Comparison of ENCODE assay signal across 17 mouse cellular contexts in genomic region chr11:98712009-98712408, GRCm38 (mm10). TPM values are rescaled to one million over a fixed set of nuclear protein-coding genes. Genes with fewer than 3 reads are reported as not detected.
A peak's percentile ranks its signal among the peaks of the same experiment; 100 is the strongest.
DNase-seq lines count a peak whose midpoint lies in the region; ATAC-seq and TF ChIP-seq lines count a peak whose summit lies in the region.
"Not testable (repeated sequence)": the region's sequence is repeated elsewhere in the genome, so short reads cannot be mapped to it uniquely, and the experiment has no call there.
"Had no signal": no experiment of that assay in that cellular context is flagged by ENCODE, and none has a peak within 500 bp of the region (broad histone marks: within the 10 kb centered on the region; RNA-seq: fewer than 3 reads in every experiment).

No protein-coding gene starts in this region.

- peak; percentile 34 for TF ChIP-seq CTCF in ES-Bruce4 (IDR thresholded peaks at IDR 0.05; ENCODE audit: low read depth, low read length)
- peak; percentile 46 for TF ChIP-seq CTCF in gastrocnemius, adult 2 months (IDR thresholded peaks at IDR 0.05)
- peak; percentile 49 for TF ChIP-seq CTCF in liver, embryonic 14.5 days (IDR thresholded peaks at IDR 0.05; ENCODE audit: low read depth)

- H3K36me3 ChIP-seq in ES-Bruce4 (ENCODE audit: control insufficient read depth, insufficient read depth, low read length, poor library complexity, severe bottlenecking); splenic B cell, adult 2 months (ENCODE audit: control insufficient read depth, insufficient read depth, low read length, poor library complexity, severe bottlenecking): not testable (repeated sequence)
- peaks cover 33% of the 10 kb centered on the region for H3K36me3 ChIP-seq in liver, embryonic 14.5 days (replicated peaks; ENCODE audit: control insufficient read depth, insufficient read depth, low read depth)
- H3K36me3 ChIP-seq in midbrain, embryonic 13.5 days, result peaks cover 94% of the 10 kb centered on the region

- not testable (repeated sequence) for H3K4me3 ChIP-seq in ES-Bruce4 (ENCODE audit: low read depth, low read length); gastrocnemius, adult 2 months; liver, embryonic 14.5 days (ENCODE audit: insufficient read depth in 1 of 2, low read depth in 2 of 2, low read length in 2 of 2); midbrain, embryonic 13.5 days (replicated peaks)

- not testable (repeated sequence) for H3K9ac ChIP-seq in ES-Bruce4 (ENCODE audit: low read depth, poor library complexity, severe bottlenecking); liver, embryonic 14.5 days (replicated peaks); midbrain, embryonic 13.5 days (replicated peaks)

- TF ChIP-seq EP300 in ES-Bruce4 (IDR thresholded peaks at IDR 0.05; ENCODE audit: insufficient read depth, low read depth, low read length); liver, embryonic 14.5 days (IDR thresholded peaks at IDR 0.05; ENCODE audit: low read depth): not testable (repeated sequence)

- not testable (repeated sequence) for H3K4me1 ChIP-seq in ES-Bruce4 (ENCODE audit: control insufficient read depth, insufficient read depth, low read length); liver, embryonic 14.5 days (replicated peaks; ENCODE audit: control insufficient read depth in 2 of 2, insufficient read depth in 2 of 2, low read length in 1 of 2); midbrain, embryonic 13.5 days (replicated peaks)

- DNase-seq in cerebellum, postnatal 10 days, result peak; percentile 72 to 78
- DNase-seq in gastrocnemius, adult 2 months, result peak; percentile 46
- peak; percentile 69 for DNase-seq in kidney, postnatal 10 days
- DNase-seq in liver, embryonic 14.5 days (ENCODE audit: low read depth in 3 of 3, low spot score in 3 of 3), result not testable (repeated sequence)
- DNase-seq in splenic B cell, adult 2 months (ENCODE audit: low read depth, low spot score), result peak; percentile 41

- H3K27ac ChIP-seq in ES-Bruce4 (ENCODE audit: insufficient read depth, low read length); gastrocnemius, adult 2 months; liver, embryonic 14.5 days: not testable (repeated sequence)
- H3K27ac ChIP-seq in midbrain, embryonic 13.5 days, result 0 out of 2 replicates have a peak overlapping the region, but pooled peaks have one; percentile 21

- not testable (repeated sequence) for H3K9me3 ChIP-seq in ES-Bruce4 (replicated peaks; ENCODE audit: control insufficient read depth, insufficient read depth, low read length, poor library complexity, severe bottlenecking); liver, embryonic 14.5 days (ENCODE audit: control insufficient read depth, low read length); midbrain, embryonic 13.5 days

- ATAC-seq in liver, embryonic 14.5 days (ENCODE audit: insufficient read depth); midbrain, embryonic 13.5 days: not testable (repeated sequence)

- intact Hi-C loops in gastrocnemius, adult 2 months (cut with DNase I), result not testable (repeated sequence)

- not testable (repeated sequence) for TF ChIP-seq POLR2A in ES-Bruce4 (IDR thresholded peaks at IDR 0.05; ENCODE audit: insufficient read depth, low read length)

- 60% methylated on average over 5 of the region's 6 CpGs for WGBS in liver, embryonic 14.5 days (ENCODE audit: insufficient replicate concordance)
- WGBS in midbrain, embryonic 13.5 days, result 86% methylated on average over 6 of the region's 6 CpGs

- H3K27me3 ChIP-seq in ES-Bruce4 (ENCODE audit: control insufficient read depth, insufficient read depth, low read length, poor library complexity, severe bottlenecking); liver, embryonic 14.5 days (ENCODE audit: control insufficient read depth, insufficient read depth, low read length); midbrain, embryonic 13.5 days; splenic B cell, adult 2 months (ENCODE audit: control insufficient read depth, insufficient read depth, low read length, poor library complexity, severe bottlenecking): not testable (repeated sequence)

- H3K4me2 ChIP-seq in liver, embryonic 14.5 days (ENCODE audit: low read depth); midbrain, embryonic 13.5 days (replicated peaks): not testable (repeated sequence)

RNA-seq across cellular contexts. Expression of gene Csf3, which starts 10.9 kb away (rescaled TPM):
- not detected in 2 replicates for polyA plus RNA-seq in ES-Bruce4 (2011; ENCODE audit: insufficient read depth, insufficient read length, low read depth, missing spikeins)
- total RNA-seq in gastrocnemius, adult 2 months (2021), result not detected
- not detected in 2 replicates for polyA plus RNA-seq in liver, embryonic 14.5 days (2012; rRNA removed)
- not detected in 2 replicates for polyA plus RNA-seq in liver, embryonic 14.5 days (2014; fragmentation: Nextera tagmentation; extraction: Ambion mirVana)
- polyA plus RNA-seq in midbrain, embryonic 13.5 days (2015; fragmentation: Nextera tagmentation; extraction: Ambion mirVana), result not detected in 2 replicates
- total RNA-seq: adrenal gland, postnatal 25 days; gastrocnemius, postnatal 25 days; layer of hippocampus, postnatal 36 days had no signal
- polyA plus RNA-seq: heart, embryonic 11.5 days; hindbrain, embryonic 10.5 days; intestine, embryonic 14.5 days; limb, embryonic 12.5 days; lung, embryonic 16.5 days; midbrain, embryonic 12.5 days; neural tube, embryonic 11.5 days had no signal

RNA-seq across cellular contexts. Expression of gene Med24, which starts 17.2 kb away (rescaled TPM):
- 83.5 and 85.8 TPM in 2 replicates for polyA plus RNA-seq in ES-Bruce4 (2011; ENCODE audit: insufficient read depth, insufficient read length, low read depth, missing spikeins)
- total RNA-seq in gastrocnemius, adult 2 months (2021), result 10 to 100 TPM; 52.0 to 58.4 TPM
- 25.0 and 29.6 TPM in 2 replicates for polyA plus RNA-seq in liver, embryonic 14.5 days (2012; rRNA removed)
- 21.3 and 25.6 TPM in 2 replicates for polyA plus RNA-seq in liver, embryonic 14.5 days (2014; fragmentation: Nextera tagmentation; extraction: Ambion mirVana)
- polyA plus RNA-seq in midbrain, embryonic 13.5 days (2015; fragmentation: Nextera tagmentation; extraction: Ambion mirVana), result 83.5 and 90.3 TPM in 2 replicates

RNA-seq across cellular contexts. Expression of gene Thra, which starts 28.4 kb away (rescaled TPM):
- polyA plus RNA-seq in ES-Bruce4 (2011; ENCODE audit: insufficient read depth, insufficient read length, low read depth, missing spikeins), result 20.7 and 24.6 TPM in 2 replicates
- 10 to 100 TPM; 78.8 to 96.8 TPM for total RNA-seq in gastrocnemius, adult 2 months (2021)
- polyA plus RNA-seq in liver, embryonic 14.5 days (2012; rRNA removed), result 14.6 and 15.6 TPM in 2 replicates
- 8.3 and 10.0 TPM in 2 replicates for polyA plus RNA-seq in liver, embryonic 14.5 days (2014; fragmentation: Nextera tagmentation; extraction: Ambion mirVana)
- 99.6 and 106 TPM in 2 replicates for polyA plus RNA-seq in midbrain, embryonic 13.5 days (2015; fragmentation: Nextera tagmentation; extraction: Ambion mirVana)

RNA-seq across cellular contexts. Expression of gene Psmd3, which starts 29.7 kb away (rescaled TPM):
- 123 and 129 TPM in 2 replicates for polyA plus RNA-seq in ES-Bruce4 (2011; ENCODE audit: insufficient read depth, insufficient read length, low read depth, missing spikeins)
- total RNA-seq in gastrocnemius, adult 2 months (2021), result 100 to 1,000 TPM; 101 to 106 TPM
- polyA plus RNA-seq in liver, embryonic 14.5 days (2012; rRNA removed), result 73.6 and 75.7 TPM in 2 replicates
- polyA plus RNA-seq in liver, embryonic 14.5 days (2014; fragmentation: Nextera tagmentation; extraction: Ambion mirVana), result 55.3 and 67.1 TPM in 2 replicates
- polyA plus RNA-seq in midbrain, embryonic 13.5 days (2015; fragmentation: Nextera tagmentation; extraction: Ambion mirVana), result 174 and 190 TPM in 2 replicates

RNA-seq across cellular contexts. Expression of gene Gsdma, which starts 47.9 kb away (rescaled TPM):
- polyA plus RNA-seq in ES-Bruce4 (2011; ENCODE audit: insufficient read depth, insufficient read length, low read depth, missing spikeins), result 0.22 and 0.56 TPM in 2 replicates
- under 1 TPM; 0.33 to 0.69 TPM for total RNA-seq in gastrocnemius, adult 2 months (2021)
- polyA plus RNA-seq in liver, embryonic 14.5 days (2012; rRNA removed), result 0.01 TPM in 1 of 2 replicates, not detected in the other
- not detected in 2 replicates for polyA plus RNA-seq in liver, embryonic 14.5 days (2014; fragmentation: Nextera tagmentation; extraction: Ambion mirVana)
- polyA plus RNA-seq in midbrain, embryonic 13.5 days (2015; fragmentation: Nextera tagmentation; extraction: Ambion mirVana), result not detected in 2 replicates
- total RNA-seq: adrenal gland, postnatal 25 days; layer of hippocampus, postnatal 36 days had no signal
- polyA plus RNA-seq: heart, embryonic 11.5 days; intestine, embryonic 14.5 days; limb, embryonic 12.5 days; lung, embryonic 16.5 days; midbrain, embryonic 12.5 days; neural tube, embryonic 11.5 days had no signal
